Mouse (Mus musculus) G1E (cell line): Measurements from ENCODE around the gene Krtap19-1. TPM values are rescaled to one million over a fixed set of nuclear protein-coding genes. Genes with fewer than 3 reads are reported as not detected.

Source experiments
- ATAC-seq: 2 replicates; pipeline ENCODE4 v1.8.0; 2016; ENCODE audit warnings: mild to moderate bottlenecking; ENCODE audit not compliant: insufficient number of reproducible peaks, poor library complexity, low FRiP score, severe bottlenecking; ENCODE audit errors: extremely low read depth
- DNase-seq: peaks from one replicate; pipeline ENCODE4 v3.0.0; 2012; ENCODE audit warnings: low spot score
- H3K27me3 ChIP-seq: 2 replicates; pipeline ENCODE4 v1.6.1; 2012; ENCODE audit warnings: mild to moderate bottlenecking, low read length, inconsistent platforms; ENCODE audit not compliant: insufficient read depth
- H3K36me3 ChIP-seq: replicated peaks from 2 replicates; pipeline ENCODE3; 2012; ENCODE audit warnings: mild to moderate bottlenecking, inconsistent platforms
- H3K4me1 ChIP-seq: 2 replicates; pipeline ENCODE4 v1.6.1; 2012; ENCODE audit warnings: low read depth, low read length, inconsistent platforms, mixed read lengths; ENCODE audit not compliant: insufficient read depth
- H3K4me3 ChIP-seq: 2 replicates; pipeline ENCODE4 v1.5.1; 2012; ENCODE audit warnings: low read depth, mild to moderate bottlenecking, inconsistent platforms, low read length, moderate library complexity, mixed read lengths
- H3K9me3 ChIP-seq: replicated peaks from 2 replicates; pipeline ENCODE4 v1.6.1; 2012; ENCODE audit warnings: inconsistent platforms
- CTCF ChIP-seq: IDR thresholded peaks from 2 replicates; pipeline ENCODE4 v1.5.1; 2012; ENCODE audit warnings: low read depth, low read length, inconsistent platforms, mixed read lengths
- GATA1 ChIP-seq: IDR thresholded peaks from 2 replicates; pipeline ENCODE4 v1.6.1; 2012; ENCODE audit warnings: borderline replicate concordance, low read length, inconsistent platforms, mixed read lengths
- GATA2 ChIP-seq: IDR thresholded peaks from 2 replicates; pipeline ENCODE4 v1.6.1; 2012; ENCODE audit warnings: low read depth, low read length, inconsistent platforms, borderline replicate concordance
- POLR2AphosphoS5 ChIP-seq: IDR thresholded peaks from 2 replicates; pipeline ENCODE4 v1.6.1; 2012; ENCODE audit warnings: low read depth, low read length, inconsistent platforms; ENCODE audit not compliant: insufficient replicate concordance
- TAL1 ChIP-seq: conservative IDR thresholded peaks from 2 replicates; pipeline ENCODE4 v1.6.1; 2012; ENCODE audit warnings: low read depth, low read length, inconsistent platforms, mixed read lengths
- polyA plus RNA-seq: library from polyadenylated mRNA; stranded (reverse); fragments of >175 nt; gene quantifications from 2 replicates; pipeline ENCODE4 v1.2.3, GENCODE M21; 2012
- total RNA-seq, 2 experiments: library from RNA; stranded (forward) in 1 of 2; stranded (reverse) in 1 of 2; fragments of 200-1000 nt in 1 of 2; fragments of >200 nt in 1 of 2; fragmentation: Nextera tagmentation in 1 of 2; gene quantifications; 2 replicates each; pipeline ENCODE4 v1.2.3; 2014 to 2017

The Krtap19-1 gene
- not detected in 2 replicates for total RNA-seq (2014; fragmentation: Nextera tagmentation)
- total RNA-seq (2017): not detected in 2 replicates
- polyA plus RNA-seq: not detected in 2 replicates

- H3K4me3 ChIP-seq: no peak within 1 kb of the TSS
- H3K36me3 ChIP-seq: no peaks in the 10 kb centered on the region
- ATAC-seq (no peak), DNase-seq (no peak)
- no peaks in the 10 kb centered on the region for H3K4me1 ChIP-seq
- H3K9me3 ChIP-seq: no peaks in the 10 kb centered on the region; the same call in 1 of the 2 replicates
- no peaks in the 10 kb centered on the region for H3K27me3 ChIP-seq
- no peak for TF ChIP-seq TAL1
- TF ChIP-seq GATA1: no peak
- no peak for TF ChIP-seq POLR2AphosphoS5
- TF ChIP-seq GATA2: no peak
- TF ChIP-seq CTCF: no peak
Measured at GRCm38 (mm10) chr16:88869311-88869710, at the start of gene Krtap19-1. TSS of gene Krtap19-1 (minus strand) at chr16:88869411.

DNA sequence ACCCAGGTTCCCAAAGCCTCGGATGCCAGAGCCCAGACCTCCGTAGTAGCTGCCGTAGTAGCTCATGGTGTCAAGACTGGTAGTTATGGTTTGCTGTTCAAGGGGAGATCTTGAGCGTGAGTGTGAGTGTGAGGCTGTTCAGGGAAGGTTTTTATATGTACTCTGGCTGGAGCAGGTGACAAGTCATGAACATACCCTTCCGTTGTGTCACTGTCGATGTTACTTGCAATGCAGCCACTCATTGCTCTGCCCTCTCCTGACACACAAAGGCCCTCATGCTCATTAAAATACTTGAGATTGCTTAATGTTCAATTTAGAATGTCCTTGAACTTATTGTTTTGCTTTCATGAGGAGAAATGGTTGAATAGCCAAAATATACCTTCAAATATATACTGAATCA lies 27.1 kb upstream of the Krtap19-1 start, which contains the start of gene Krtap19-5:
TSS of gene Krtap19-5 (minus strand) at position 101 of the 400 bp plus-strand sequence.
- ATAC-seq (no peak), DNase-seq (no peak)
- Histone ChIP-seq H3K4me1 (no peaks in the 10 kb centered on the region), H3K27me3 (no peaks in the 10 kb centered on the region), H3K9me3 (peaks cover 14% of the 10 kb centered on the region), H3K4me3 (no peak within 1 kb of the TSS), H3K36me3 (no peaks in the 10 kb centered on the region)
- TF ChIP-seq POLR2AphosphoS5 (no peak), GATA2 (no peak), CTCF (no peak), TAL1 (no peak), GATA1 (no peak)

GRCm38 (mm10) chr16:88886870-88887269 lies 17.7 kb upstream of the Krtap19-1 start:
- TF ChIP-seq POLR2AphosphoS5 (no peak), GATA2 (no peak), TAL1 (no peak), CTCF (no peak), GATA1 (no peak)
- DNase-seq: no peak
- ATAC-seq: no peak
- Histone ChIP-seq H3K36me3 (no peaks in the 10 kb centered on the region), H3K4me3 (no peak overlapping the region), H3K27me3 (no peaks in the 10 kb centered on the region), H3K4me1 (no peaks in the 10 kb centered on the region), H3K9me3 (peaks cover 3% of the 10 kb centered on the region)

DNA sequence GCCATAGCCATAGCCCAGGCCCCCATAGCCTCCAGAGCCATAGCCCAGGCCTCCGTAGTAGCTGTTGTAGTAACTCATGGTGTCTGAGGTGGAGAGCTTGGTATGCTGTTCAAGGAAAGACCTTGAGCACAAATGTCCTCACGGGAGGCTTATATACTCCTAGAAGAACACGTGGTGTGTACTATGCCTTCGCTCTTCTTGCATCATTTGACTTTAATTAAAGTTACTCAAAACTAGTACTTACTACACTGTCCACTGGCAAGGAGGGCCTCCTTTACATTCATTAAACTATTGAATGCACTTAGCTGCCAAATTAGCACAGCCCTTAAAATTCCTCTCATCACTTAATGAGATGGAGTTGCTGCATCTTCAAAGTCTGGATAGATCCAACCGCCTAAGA lies 15.8 kb upstream of the Krtap19-1 start, which contains the start of gene Krtap19-4:
TSS of gene Krtap19-4 (minus strand) at position 101 of the 400 bp plus-strand sequence.
- Histone ChIP-seq H3K36me3 (no peaks in the 10 kb centered on the region), H3K9me3 (peaks cover 6% of the 10 kb centered on the region), H3K4me3 (no peak within 1 kb of the TSS), H3K27me3 (no peaks in the 10 kb centered on the region), H3K4me1 (no peaks in the 10 kb centered on the region)
- DNase-seq (no peak), ATAC-seq (no peak)
- TF ChIP-seq CTCF (no peak), TAL1 (no peak), GATA2 (no peak), GATA1 (no peak), POLR2AphosphoS5 (no peak)

DNA sequence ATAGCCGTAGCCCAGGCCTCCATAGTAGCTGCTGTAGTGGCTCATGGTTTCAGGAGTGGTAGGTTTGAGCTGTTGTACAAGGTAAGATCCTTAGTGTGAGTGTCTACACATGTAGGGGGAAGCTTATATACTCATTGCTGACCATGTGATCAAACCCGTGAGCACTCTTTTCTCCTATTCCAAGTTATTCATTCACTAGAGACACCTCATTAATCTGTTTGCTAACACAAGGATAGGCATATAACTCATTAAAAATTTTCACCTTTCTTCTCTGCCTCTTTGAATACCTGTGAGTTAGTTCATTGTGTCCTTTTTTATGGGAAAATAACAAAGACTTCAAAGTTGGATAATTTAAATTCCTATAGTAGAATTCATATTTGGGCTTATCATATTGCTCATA lies 8.7 kb upstream of the Krtap19-1 start, which contains the start of gene Krtap19-3:
TSS of gene Krtap19-3 (minus strand) at position 101 of the 400 bp plus-strand sequence.
- TF ChIP-seq GATA1: no peak
- no peak for TF ChIP-seq POLR2AphosphoS5
- TF ChIP-seq TAL1: no peak
- TF ChIP-seq GATA2: no peak
- no peak for TF ChIP-seq CTCF
- H3K4me1 ChIP-seq: no peaks in the 10 kb centered on the region
- H3K9me3 ChIP-seq: peaks cover 3% of the 10 kb centered on the region
- no peaks in the 10 kb centered on the region for H3K27me3 ChIP-seq
- no peak within 1 kb of the TSS for H3K4me3 ChIP-seq
- ATAC-seq: no peak
- H3K36me3 ChIP-seq: no peaks in the 10 kb centered on the region
- no peak for DNase-seq

DNA sequence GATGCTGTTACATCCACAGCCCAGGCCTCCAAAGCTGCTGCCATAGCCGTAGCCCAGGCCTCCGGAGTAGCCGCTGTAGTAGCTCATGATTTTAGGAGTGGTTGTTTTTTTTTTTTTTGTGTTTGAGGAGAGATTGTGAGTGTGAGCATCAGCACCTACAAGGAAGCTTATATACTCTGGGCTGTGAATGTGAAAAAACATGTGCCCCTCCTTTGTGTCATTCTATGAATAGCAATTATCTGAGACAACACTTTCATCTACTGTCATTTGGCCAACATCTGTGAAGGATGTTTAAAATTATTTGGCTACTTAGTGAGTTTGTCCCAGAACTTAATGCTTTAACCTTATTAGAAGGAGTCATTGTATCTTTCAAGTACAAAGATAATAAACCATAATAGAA lies 5.0 kb upstream of the Krtap19-1 start, which contains the start of gene Krtap19-2:
TSS of gene Krtap19-2 (minus strand) at position 101 of the 400 bp plus-strand sequence.
- no peak for ATAC-seq
- H3K36me3 ChIP-seq: no peaks in the 10 kb centered on the region
- TF ChIP-seq POLR2AphosphoS5: no peak
- no peak for TF ChIP-seq GATA1
- no peak for TF ChIP-seq CTCF
- TF ChIP-seq TAL1: no peak
- TF ChIP-seq GATA2: no peak

More for the DNA sequence above, 5.0 kb upstream of the Krtap19-1 start, which contains the start of gene Krtap19-2:
- no peaks in the 10 kb centered on the region; the same call in none of the 2 replicates for H3K9me3 ChIP-seq
- H3K4me1 ChIP-seq: no peaks in the 10 kb centered on the region
- no peak within 1 kb of the TSS for H3K4me3 ChIP-seq
- no peaks in the 10 kb centered on the region for H3K27me3 ChIP-seq
- DNase-seq: no peak
